Mouse (Mus musculus) limb, embryonic 14.5 days (tissue): ENCODE results near the gene Smim13. TPM values are rescaled to one million over a fixed set of nuclear protein-coding genes. Genes with fewer than 3 reads are reported as not detected.

Experiments used
- ATAC-seq: fragments of 200-750 bp; cut with Nextera tagmentation; 2 replicates; pipeline ENCODE4 v1.8.0; 2017; ENCODE audit warnings: low read depth, moderate number of reproducible peaks, moderate TSS enrichment; ENCODE audit not compliant: low FRiP score
- DNase-seq: peaks from one replicate; pipeline ENCODE4 v3.0.0-alpha.2; 2015; ENCODE audit warnings: low spot score
- H3K27ac ChIP-seq: fragments of 300-500 bp; sonication (generic); replicated peaks from 2 replicates; pipeline ENCODE4 v1.5.1; 2014; ENCODE audit warnings: low read depth, mild to moderate bottlenecking, low read length, moderate library complexity, mixed read lengths
- H3K27me3 ChIP-seq: fragments of 300-500 bp; sonication (generic); 2 replicates; pipeline ENCODE4 v1.6.1; 2014; ENCODE audit warnings: low read length, mixed read lengths; ENCODE audit not compliant: control insufficient read depth, insufficient read depth
- H3K36me3 ChIP-seq: fragments of 300-500 bp; sonication (generic); 2 replicates; pipeline ENCODE4 v1.6.1; 2014; ENCODE audit warnings: mild to moderate bottlenecking, low read length, moderate library complexity, mixed read lengths; ENCODE audit not compliant: control insufficient read depth, insufficient read depth
- H3K4me1 ChIP-seq: fragments of 300-500 bp; sonication (generic); 2 replicates; pipeline ENCODE4 v1.6.1; 2014; ENCODE audit warnings: antibody characterized with exemption, low read length, mixed read lengths; ENCODE audit not compliant: control insufficient read depth, insufficient read depth
- H3K4me2 ChIP-seq: fragments of 300-500 bp; sonication (generic); replicated peaks from 2 replicates; pipeline ENCODE4 v1.6.1; 2014; ENCODE audit warnings: low read depth, mild to moderate bottlenecking, low read length, moderate library complexity; ENCODE audit not compliant: severe bottlenecking
- H3K4me3 ChIP-seq: fragments of 300-500 bp; sonication (generic); replicated peaks from 2 replicates; pipeline ENCODE4 v1.5.1; 2014; ENCODE audit warnings: low read length
- H3K9ac ChIP-seq: fragments of 300-500 bp; sonication (generic); 2 replicates; pipeline ENCODE4 v1.6.1; 2014; ENCODE audit warnings: mild to moderate bottlenecking, low read depth, low read length, moderate library complexity; ENCODE audit not compliant: severe bottlenecking
- H3K9me3 ChIP-seq: fragments of 300-500 bp; sonication (generic); 2 replicates; pipeline ENCODE4 v1.6.1; 2016; ENCODE audit warnings: low read length; ENCODE audit not compliant: control insufficient read depth
- POLR2A ChIP-seq: fragments of 200-500 bp; IDR thresholded peaks from 2 replicates; pipeline ENCODE4 v1.8.0; 2012; ENCODE audit warnings: inconsistent platforms, mild to moderate bottlenecking, moderate library complexity, borderline replicate concordance; ENCODE audit not compliant: insufficient read depth, insufficient read length; ENCODE audit errors: extremely low read depth
- WGBS: fragments of 180-500 bp; shearing (Covaris S2); extraction: QIAGEN DNeasy Blood & Tissue Kit; methylation state at CpG from one replicate; pipeline ENCODE4 v1.1.7; 2014; 5-methylcytosine and 5-hydroxymethylcytosine counted together
- polyA plus RNA-seq, 2 experiments: library from polyadenylated mRNA; depleted of rRNA in 1 of 2; stranded (reverse) in 1 of 2; unstranded in 1 of 2; fragments of >200 nt; fragmentation: Nextera tagmentation in 1 of 2; extraction: Ambion mirVana in 1 of 2; gene quantifications; 2 replicates each; pipeline versions ENCODE4 v1.2.1 to v1.2.3; 2012 to 2014

The Smim13 gene
- polyA plus RNA-seq, 2 experiments, result 12.3 to 15.8 TPM

DNA sequence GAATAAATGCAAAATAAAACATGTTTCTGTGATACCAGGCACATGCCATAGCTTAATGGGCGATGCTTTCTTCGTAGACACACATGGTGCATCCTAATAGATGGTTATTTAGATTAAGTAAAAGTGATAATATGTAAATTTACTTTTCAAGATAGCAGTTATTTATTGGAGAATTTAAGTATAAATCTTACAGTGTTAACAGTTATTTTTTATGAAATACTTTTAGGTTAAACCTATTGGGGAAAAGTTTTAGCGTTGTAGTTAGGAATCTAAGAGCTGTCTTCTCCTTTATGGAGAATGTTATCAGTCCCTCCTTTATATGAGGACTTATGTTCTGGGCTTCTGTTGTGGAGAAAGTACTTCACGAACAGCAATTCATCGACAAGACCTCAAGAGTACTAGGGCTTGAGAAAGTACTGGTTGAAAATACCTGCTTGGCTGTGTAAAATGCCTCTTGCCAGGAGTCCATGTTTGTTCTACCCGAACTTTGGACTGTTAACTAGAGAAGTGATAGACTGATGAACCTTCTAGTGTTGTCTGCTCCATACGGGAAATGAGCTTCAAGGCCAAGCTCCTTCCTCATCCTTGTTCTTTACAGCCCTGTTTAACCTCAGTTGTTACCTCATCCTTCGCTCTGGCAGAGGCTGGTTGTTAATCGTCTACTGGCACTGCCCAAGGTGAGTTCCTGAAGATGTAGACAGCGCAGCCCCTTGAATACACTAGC, 24.4 kb downstream of the Smim13 start, which contains the start of gene Gm17364:
Gene Gm17364 (minus strand): TSS at position 51 of the 724 bp plus-strand sequence.
- Histone ChIP-seq H3K4me3 (no peak within 1 kb of the TSS), H3K27me3 (no peaks in the 10 kb centered on the region), H3K9me3 (no peaks in the 10 kb centered on the region), H3K4me2 (no peak within 1 kb of the TSS), H3K27ac (no peak within 1 kb of the TSS), H3K4me1 (no peaks in the 10 kb centered on the region), H3K9ac (no peak within 1 kb of the TSS), H3K36me3 (peaks cover 7% of the 10 kb centered on the region; the same call in 1 of the 2 replicates)
- ATAC-seq (no peak), DNase-seq (no peak)
- 94% methylated on average over 10 of the region's 10 CpGs for WGBS
- TF ChIP-seq POLR2A, result no peak

DNA sequence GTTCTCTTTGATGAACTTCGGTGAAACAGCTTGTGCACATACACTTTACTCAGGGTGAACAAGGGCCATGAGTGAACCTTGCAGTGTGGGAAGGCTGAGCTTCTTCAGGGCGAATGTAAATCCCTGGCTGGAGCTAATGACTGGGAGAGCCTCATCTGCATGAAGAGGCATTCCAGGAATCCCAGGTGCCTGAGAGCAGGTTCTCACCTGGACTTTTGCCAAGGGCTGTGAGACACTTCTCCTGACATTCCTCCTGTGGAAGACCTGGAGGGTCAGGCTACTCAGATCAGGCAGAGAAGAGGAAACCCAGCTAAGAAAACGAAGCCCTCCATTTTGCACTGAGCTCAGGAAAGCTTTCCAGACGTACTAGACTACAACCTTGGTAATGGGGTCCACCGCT, 31.1 kb downstream of the Smim13 start:
- DNase-seq (no peak), ATAC-seq (no peak)
- Histone ChIP-seq H3K4me1 (no peaks in the 10 kb centered on the region), H3K27me3 (no peaks in the 10 kb centered on the region), H3K4me2 (no peak overlapping the region), H3K9ac (no peak overlapping the region), H3K36me3 (0 out of 2 replicates have a peak, but pooled peaks cover 2% of the 10 kb centered on the region), H3K9me3 (no peaks in the 10 kb centered on the region), H3K27ac (no peak overlapping the region), H3K4me3 (no peak overlapping the region)
- 65% methylated on average over 5 of the region's 5 CpGs for WGBS
- no peak for TF ChIP-seq POLR2A

DNA sequence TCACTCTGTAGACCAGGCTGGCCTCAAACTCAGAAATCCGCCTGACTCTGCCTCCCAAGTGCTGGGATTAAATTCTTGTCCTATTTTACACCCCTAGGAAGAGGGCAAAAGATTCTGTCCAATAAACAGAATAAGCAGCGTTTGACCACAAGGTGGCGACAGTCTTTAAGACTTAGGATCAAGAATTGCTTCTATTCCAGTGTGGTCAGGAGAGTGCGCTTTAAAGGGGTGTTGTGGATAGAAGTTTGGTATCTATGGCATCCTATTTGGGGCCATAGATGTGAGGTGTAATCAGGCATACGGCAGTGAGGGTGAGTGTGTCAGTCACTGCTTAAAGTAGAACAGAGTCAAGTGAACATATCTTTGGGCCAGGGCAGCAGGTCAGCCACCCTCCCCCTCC, 33.6 kb downstream of the Smim13 start:
- Histone ChIP-seq H3K9ac (no peak overlapping the region), H3K9me3 (no peaks in the 10 kb centered on the region), H3K27ac (no peak overlapping the region), H3K4me1 (no peaks in the 10 kb centered on the region), H3K4me2 (no peak overlapping the region), H3K36me3 (no peaks in the 10 kb centered on the region), H3K4me3 (no peak overlapping the region), H3K27me3 (no peaks in the 10 kb centered on the region)
- TF ChIP-seq POLR2A, result no peak
- no peak for ATAC-seq
- DNase-seq, result peak; percentile 88
- WGBS, result 27% methylated on average over 5 of the region's 5 CpGs

DNA sequence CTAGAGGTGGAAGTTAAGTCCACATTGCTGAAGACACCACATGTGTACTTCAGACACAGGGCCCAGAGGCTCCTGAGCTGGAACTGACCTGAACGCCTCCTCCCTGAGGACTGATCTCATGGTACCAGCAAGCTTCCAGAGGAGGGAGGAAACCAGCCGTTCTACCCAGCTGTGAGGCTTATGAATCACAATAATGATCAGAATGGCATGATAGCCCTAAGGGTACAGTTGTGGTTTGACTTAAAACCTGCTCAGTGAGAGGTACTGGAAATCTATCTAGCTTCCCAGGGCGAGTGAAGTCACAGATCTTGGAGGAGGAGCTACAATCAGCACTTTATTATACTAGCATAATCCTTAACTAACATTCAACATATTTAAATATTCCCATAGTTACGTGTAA, 35.8 kb downstream of the Smim13 start:
- Histone ChIP-seq H3K36me3 (no peaks in the 10 kb centered on the region), H3K27ac (no peak overlapping the region), H3K27me3 (no peaks in the 10 kb centered on the region), H3K4me2 (no peak overlapping the region), H3K4me3 (no peak overlapping the region), H3K9ac (no peak overlapping the region), H3K9me3 (no peaks in the 10 kb centered on the region), H3K4me1 (no peaks in the 10 kb centered on the region)
- no peak for TF ChIP-seq POLR2A
- ATAC-seq (no peak), DNase-seq (no peak)
- 55% methylated on average over 4 of the region's 4 CpGs for WGBS

DNA sequence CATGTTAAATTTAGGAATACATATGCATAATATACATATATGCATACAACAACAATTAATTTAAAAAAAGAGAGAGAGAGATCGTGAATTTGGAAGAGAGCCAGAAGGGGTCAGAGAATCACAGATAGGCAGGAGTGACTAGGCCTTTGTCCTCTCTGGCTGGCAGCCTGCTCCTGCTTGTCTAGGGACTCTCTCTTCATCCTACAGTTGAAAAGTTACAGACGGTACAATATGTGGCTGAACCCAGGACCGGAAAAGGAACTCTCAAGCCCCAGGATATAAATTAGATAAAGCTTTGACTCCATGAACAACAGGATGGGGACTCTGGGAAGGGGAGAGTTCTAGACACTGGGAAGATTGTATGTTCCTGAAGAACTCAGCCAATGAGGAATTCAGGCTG, 36.6 kb downstream of the Smim13 start:
- Histone ChIP-seq H3K4me2 (no peak overlapping the region), H3K36me3 (no peaks in the 10 kb centered on the region), H3K4me3 (no peak overlapping the region), H3K9ac (no peak overlapping the region), H3K9me3 (no peaks in the 10 kb centered on the region), H3K4me1 (no peaks in the 10 kb centered on the region), H3K27me3 (no peaks in the 10 kb centered on the region), H3K27ac (no peak overlapping the region)
- no peak for TF ChIP-seq POLR2A
- no peak for DNase-seq
- 89% methylated on average over 3 of the region's 3 CpGs for WGBS
- ATAC-seq, result no peak
